Mouse (Mus musculus) CH12.LX (cell line): ENCODE results near the gene Myog.

Source experiments
- CTCF ChIP-seq, 2 experiments: IDR thresholded peaks in 1 of 2; conservative IDR thresholded peaks in 1 of 2; 2 replicates each; pipeline ENCODE4 v1.5.1; 2011 to 2012; ENCODE audit warnings: low read depth in 2 of 2, low read length in 2 of 2, improper control_type of control experiment in 1 of 2, inconsistent platforms in 1 of 2, mild to moderate bottlenecking in 1 of 2, moderate library complexity in 1 of 2
- EP300 ChIP-seq: IDR thresholded peaks from 2 replicates; pipeline ENCODE4 v1.6.1; 2011; ENCODE audit warnings: low read length, improper control_type of control experiment
- HCFC1 ChIP-seq: IDR thresholded peaks from 2 replicates; pipeline ENCODE4 v1.6.1; 2012; ENCODE audit warnings: low read depth, mild to moderate bottlenecking, inconsistent platforms, low read length, improper control_type of control experiment
- MEF2A ChIP-seq: IDR thresholded peaks from 2 replicates; pipeline ENCODE4 v1.6.1; 2014; ENCODE audit warnings: low read depth, mild to moderate bottlenecking, inconsistent platforms, low read length, improper control_type of control experiment, borderline replicate concordance
- POLR2A ChIP-seq: IDR thresholded peaks from 2 replicates; pipeline ENCODE4 v1.6.1; 2011; ENCODE audit warnings: low read depth, mild to moderate bottlenecking, improper control_type of control experiment, low read length
- POLR2AphosphoS2 ChIP-seq: IDR thresholded peaks from 2 replicates; pipeline ENCODE4 v1.6.1; 2011; ENCODE audit warnings: low read depth, low read length, improper control_type of control experiment
- SIN3A ChIP-seq: IDR thresholded peaks from 2 replicates; pipeline ENCODE4 v1.6.1; 2012; ENCODE audit warnings: low read length, improper control_type of control experiment, inconsistent platforms
- TBP ChIP-seq: conservative IDR thresholded peaks from 2 replicates; pipeline ENCODE4 v1.6.1; 2011; ENCODE audit warnings: low read depth, low read length, improper control_type of control experiment
- TCF12 ChIP-seq: IDR thresholded peaks from 2 replicates; pipeline ENCODE4 v1.6.1; 2014; ENCODE audit warnings: low read depth, mild to moderate bottlenecking, inconsistent platforms, low read length, improper control_type of control experiment
- USF2 ChIP-seq: conservative IDR thresholded peaks from 2 replicates; pipeline ENCODE4 v1.6.1; 2011; ENCODE audit warnings: low read depth, low read length, improper control_type of control experiment

- TF ChIP-seq CTCF (conservative IDR thresholded peaks at IDR 0.05 in 1 of 2, IDR thresholded peaks at IDR 0.05 in 1 of 2; ENCODE audit: low read depth in 2 of 2, low read length in 2 of 2) (no peak), HCFC1 (no peak), POLR2AphosphoS2 (no peak), SIN3A (no peak), TBP (no peak), POLR2A (no peak), MEF2A (no peak), TCF12 (no peak), EP300 (no peak), USF2 (no peak)
These were observed 2.8 kb downstream of the Myog start for GRCm38 (mm10) chr1:134292601-134293000.
